Mouse (Mus musculus): Measurements from ENCODE around the gene Rasa1. TPM values are rescaled to one million over a fixed set of nuclear protein-coding genes. Genes with fewer than 3 reads are reported as not detected.

The Rasa1 gene
- total RNA-seq, 2 experiments from 2014 or later: 28.4 to 29.4 TPM

Other genes starting within 250 kb of the Rasa1 start
- gene Ccnh, start 99.7 kb downstream of the Rasa1 start, total RNA-seq (2015; ENCODE audit: low replicate concordance): 14.6 and 18.6 TPM in 2 replicates
- 11.2 and 16.1 TPM in 2 replicates for gene Ccnh, start 99.7 kb downstream of the Rasa1 start, total RNA-seq (2017; ENCODE audit: low replicate concordance)